Mouse (Mus musculus) bone marrow macrophage, adult 2 months (primary cell): ENCODE results near the gene Ndufa6.

Source experiments
- CTCF ChIP-seq: IDR thresholded peaks from 2 replicates; pipeline ENCODE4 v1.5.1; 2012; ENCODE audit warnings: low read depth, mild to moderate bottlenecking, low read length, moderate library complexity
- POLR2A ChIP-seq: IDR thresholded peaks from 2 replicates; pipeline ENCODE4 v1.6.1; 2012; ENCODE audit warnings: mild to moderate bottlenecking, low read depth, low read length, borderline replicate concordance

DNA sequence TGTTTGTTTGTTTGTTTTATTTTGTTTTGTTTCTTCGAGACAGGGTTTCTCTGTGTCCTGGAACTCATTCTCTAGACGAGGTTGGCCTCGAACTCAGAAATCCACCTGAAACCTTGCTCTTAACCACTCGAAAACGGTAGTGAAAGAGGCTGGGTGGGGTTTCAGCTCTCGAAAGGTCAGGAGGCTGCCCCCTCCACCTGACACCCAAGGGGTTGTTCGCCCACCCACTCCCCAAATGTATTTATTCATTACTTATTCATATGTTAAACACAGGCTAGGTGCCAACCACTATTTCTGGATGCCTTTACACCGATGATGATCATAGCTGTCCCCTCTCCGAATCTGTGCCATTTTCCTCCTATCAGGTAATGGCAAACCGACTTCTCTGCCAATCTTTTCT is 15.0 kb downstream of the Ndufa6 start:
- no peak for TF ChIP-seq POLR2A
- TF ChIP-seq CTCF, result no peak
